Mouse (Mus musculus) forebrain, embryonic 16.5 days (tissue): ENCODE measurements at regions not wholly inside any gene's neighbourhood (a gene's known extent, or its start where the extent isn't known, plus 50 kb on each side); places are given as distances from the start of the nearest gene placed in this dataset.

Source experiments
- ATAC-seq: fragments of 200-750 bp; cut with Nextera tagmentation; 2 replicates; pipeline ENCODE4 v1.8.0; 2017; ENCODE audit warnings: mild to moderate bottlenecking, moderate library complexity
- H3K27ac ChIP-seq: fragments of 300-500 bp; sonication (generic); 2 replicates; pipeline ENCODE4 v1.5.1; 2014; ENCODE audit warnings: low read length, control low read depth
- H3K27me3 ChIP-seq: fragments of 300-500 bp; sonication (generic); replicated peaks from 2 replicates; pipeline ENCODE4 v1.6.1; 2014; ENCODE audit warnings: low read length; ENCODE audit not compliant: control insufficient read depth, insufficient read depth
- H3K36me3 ChIP-seq: fragments of 300-500 bp; sonication (generic); 2 replicates; pipeline ENCODE4 v1.6.1; 2014; ENCODE audit not compliant: control insufficient read depth, insufficient read depth
- H3K4me1 ChIP-seq: fragments of 300-500 bp; sonication (generic); replicated peaks from 2 replicates; pipeline ENCODE4 v1.6.1; 2014; ENCODE audit warnings: low read length; ENCODE audit not compliant: control insufficient read depth, insufficient read depth
- H3K4me2 ChIP-seq: fragments of 300-500 bp; sonication (generic); 2 replicates; pipeline ENCODE4 v1.6.1; 2014; ENCODE audit warnings: mild to moderate bottlenecking, low read length, control low read depth
- H3K4me3 ChIP-seq: fragments of 300-500 bp; sonication (generic); replicated peaks from 2 replicates; pipeline ENCODE4 v1.5.1; 2014; ENCODE audit warnings: mild to moderate bottlenecking, low read length, control low read depth
- H3K9ac ChIP-seq: fragments of 300-500 bp; sonication (generic); replicated peaks from 2 replicates; pipeline ENCODE4 v1.6.1; 2014; ENCODE audit warnings: low read depth, low read length, control low read depth
- H3K9me3 ChIP-seq: fragments of 300-500 bp; sonication (generic); 2 replicates; pipeline ENCODE4 v1.6.1; 2016; ENCODE audit warnings: low read length; ENCODE audit not compliant: control insufficient read depth
- WGBS: fragments of 180-500 bp; shearing (Covaris S2); extraction: QIAGEN DNeasy Blood & Tissue Kit; methylation state at CpG from one replicate; pipeline ENCODE4 v1.1.7; 2014; 5-methylcytosine and 5-hydroxymethylcytosine counted together

GRCm38 (mm10) chr9:82484341-82484740 lies 345.0 kb upstream of the Irak1bp1 start:
- 75% methylated on average over 1 of the region's 1 CpGs for WGBS
- Histone ChIP-seq H3K36me3 (no peaks in the 10 kb centered on the region), H3K4me3 (no peak overlapping the region), H3K4me2 (no peak overlapping the region), H3K27me3 (no peaks in the 10 kb centered on the region), H3K4me1 (no peaks in the 10 kb centered on the region), H3K9me3 (no peaks in the 10 kb centered on the region), H3K27ac (no peak overlapping the region), H3K9ac (no peak overlapping the region)
- ATAC-seq: no peak

- ATAC-seq: no peak
- H3K4me2 ChIP-seq: no peak overlapping the region
These were observed 335.9 kb upstream of the Irak1bp1 start for GRCm38 (mm10) chr9:82493440-82493839.

GRCm38 (mm10) chr9:82510014-82510413 lies 319.3 kb upstream of the Irak1bp1 start:
- Histone ChIP-seq H3K4me2 (no peak overlapping the region), H3K36me3 (no peaks in the 10 kb centered on the region), H3K4me3 (no peak overlapping the region), H3K4me1 (no peaks in the 10 kb centered on the region), H3K9ac (no peak overlapping the region), H3K9me3 (no peaks in the 10 kb centered on the region), H3K27ac (no peak overlapping the region), H3K27me3 (no peaks in the 10 kb centered on the region)
- 4% methylated on average over 2 of the region's 2 CpGs for WGBS
- ATAC-seq: no peak

More at GRCm38 (mm10) chr9:82493440-82493839, 335.9 kb upstream of the Irak1bp1 start:
- H3K9me3 ChIP-seq: no peaks in the 10 kb centered on the region
- no peak overlapping the region for H3K9ac ChIP-seq
- H3K36me3 ChIP-seq: no peaks in the 10 kb centered on the region
- H3K4me1 ChIP-seq: no peaks in the 10 kb centered on the region
- no peak overlapping the region for H3K27ac ChIP-seq
- no peak overlapping the region for H3K4me3 ChIP-seq
- H3K27me3 ChIP-seq: no peaks in the 10 kb centered on the region

GRCm38 (mm10) chr9:82518993-82519392 lies 310.3 kb upstream of the Irak1bp1 start:
- Histone ChIP-seq H3K4me1 (no peaks in the 10 kb centered on the region), H3K36me3 (no peaks in the 10 kb centered on the region), H3K4me3 (no peak overlapping the region), H3K9ac (no peak overlapping the region), H3K27ac (no peak overlapping the region), H3K27me3 (no peaks in the 10 kb centered on the region), H3K4me2 (no peak overlapping the region), H3K9me3 (no peaks in the 10 kb centered on the region)
- ATAC-seq: no peak
- 7% methylated on average over 1 of the region's 1 CpGs for WGBS

GRCm38 (mm10) chr9:82527867-82528385 lies 301.4 kb upstream of the Irak1bp1 start:
- peak; percentile 36; the same call in 1 of the 2 replicates for ATAC-seq
- H3K4me1 ChIP-seq: no peaks in the 10 kb centered on the region
- no peak overlapping the region for H3K4me2 ChIP-seq
- 67% methylated on average over 8 of the region's 8 CpGs for WGBS
- H3K36me3 ChIP-seq: no peaks in the 10 kb centered on the region
- no peaks in the 10 kb centered on the region for H3K9me3 ChIP-seq
- no peaks in the 10 kb centered on the region for H3K27me3 ChIP-seq
- no peak overlapping the region for H3K4me3 ChIP-seq
- no peak overlapping the region for H3K9ac ChIP-seq
- H3K27ac ChIP-seq: no peak overlapping the region

GRCm38 (mm10) chr9:82552726-82553125 lies 276.6 kb upstream of the Irak1bp1 start:
- no peaks in the 10 kb centered on the region for H3K9me3 ChIP-seq
- H3K9ac ChIP-seq: no peak overlapping the region
- no peak overlapping the region for H3K4me3 ChIP-seq
- no peak overlapping the region for H3K4me2 ChIP-seq
- H3K36me3 ChIP-seq: no peaks in the 10 kb centered on the region
- WGBS: 78% methylated on average over 6 of the region's 6 CpGs
- no peaks in the 10 kb centered on the region for H3K4me1 ChIP-seq
- no peaks in the 10 kb centered on the region for H3K27me3 ChIP-seq
- H3K27ac ChIP-seq: no peak overlapping the region
- ATAC-seq: no peak

- 78% methylated on average over 3 of the region's 3 CpGs for WGBS
- H3K4me3 ChIP-seq: no peak overlapping the region
- no peak overlapping the region for H3K27ac ChIP-seq
- no peak for ATAC-seq
- no peaks in the 10 kb centered on the region for H3K9me3 ChIP-seq
- H3K4me2 ChIP-seq: no peak overlapping the region
- no peak overlapping the region for H3K9ac ChIP-seq
- no peaks in the 10 kb centered on the region for H3K27me3 ChIP-seq
- no peaks in the 10 kb centered on the region for H3K4me1 ChIP-seq
- no peaks in the 10 kb centered on the region for H3K36me3 ChIP-seq
These were observed 276.1 kb upstream of the Irak1bp1 start for GRCm38 (mm10) chr9:82553213-82553612.

GRCm38 (mm10) chr9:82562551-82563465 lies 266.5 kb upstream of the Irak1bp1 start:
- ATAC-seq: no peak
- H3K9me3 ChIP-seq: no peaks in the 10 kb centered on the region

GRCm38 (mm10) chr9:82581373-82582018 lies 247.8 kb upstream of the Irak1bp1 start:
- no peaks in the 10 kb centered on the region for H3K36me3 ChIP-seq
- H3K27ac ChIP-seq: no peak overlapping the region
- 30% methylated on average over 4 of the region's 4 CpGs for WGBS
- no peak overlapping the region for H3K9ac ChIP-seq
- no peaks in the 10 kb centered on the region for H3K27me3 ChIP-seq
- H3K9me3 ChIP-seq: no peaks in the 10 kb centered on the region
- no peak overlapping the region for H3K4me2 ChIP-seq
- H3K4me1 ChIP-seq: no peaks in the 10 kb centered on the region
- no peak overlapping the region for H3K4me3 ChIP-seq
- ATAC-seq: peak; percentile 63; the same call in 1 of the 2 replicates

More at GRCm38 (mm10) chr9:82562551-82563465, 266.5 kb upstream of the Irak1bp1 start:
- H3K36me3 ChIP-seq: no peaks in the 10 kb centered on the region
- H3K9ac ChIP-seq: no peak overlapping the region
- H3K4me1 ChIP-seq: no peaks in the 10 kb centered on the region
- no peak overlapping the region for H3K27ac ChIP-seq
- no peak overlapping the region for H3K4me2 ChIP-seq
- H3K4me3 ChIP-seq: no peak overlapping the region
- WGBS: 62% methylated on average over 1 of the region's 1 CpGs
- H3K27me3 ChIP-seq: no peaks in the 10 kb centered on the region
